Mouse (Mus musculus) Patski (cell line): Measurements from ENCODE around the gene Gpn2. TPM values are rescaled to one million over a fixed set of nuclear protein-coding genes. Genes with fewer than 3 reads are reported as not detected.
A peak's percentile ranks its signal among the peaks of the same experiment; 100 is the strongest.

ENCODE experiments used
- ATAC-seq: fragments of 100-300 bp; one replicate; pipeline ENCODE4 v1.8.0; 2021
- CTCF ChIA-PET: fragments of 350-600 bp; sonication (Branson Sonifier 250); formaldehyde crosslinking; loops from one replicate; lab custom pipeline; 2022; ENCODE audit warnings: inconsistent platforms; lab: Charles Lee
- POLR2A ChIA-PET: fragments of 350-600 bp; sonication (Branson Sonifier 250); formaldehyde crosslinking; loops from one replicate; lab custom pipeline; 2022; ENCODE audit warnings: antibody characterized with exemption, inconsistent platforms; lab: Charles Lee
- DNase-seq: peaks from one replicate; pipeline ENCODE4 v3.0.0-alpha.2; 2011; ENCODE audit warnings: low read depth, low spot score
- H3K27me3 ChIP-seq: fragments of 371-371 bp; one replicate; pipeline ENCODE4 v1.5.1; 2021
- CTCF ChIP-seq: fragments of 100-300 bp; IDR thresholded peaks from one replicate; pipeline ENCODE4 v1.5.1; 2021
- in situ Hi-C: fragments of 300-500 bp; cut with MboI; formaldehyde crosslinking; loops from 3 replicates; pipeline ENCODE4 v1.11.1; 2018; ENCODE audit warnings: low pct_unique_long_range_greater_than_20kb, mixed read lengths
- polyA plus RNA-seq: library from polyadenylated mRNA; unstranded; gene quantifications from one replicate; pipeline ENCODE4 v1.2.3, GENCODE M21; 2021

Gene Gpn2
- polyA plus RNA-seq, 1 experiment from 2014 or later: 15.4 TPM

DNA sequence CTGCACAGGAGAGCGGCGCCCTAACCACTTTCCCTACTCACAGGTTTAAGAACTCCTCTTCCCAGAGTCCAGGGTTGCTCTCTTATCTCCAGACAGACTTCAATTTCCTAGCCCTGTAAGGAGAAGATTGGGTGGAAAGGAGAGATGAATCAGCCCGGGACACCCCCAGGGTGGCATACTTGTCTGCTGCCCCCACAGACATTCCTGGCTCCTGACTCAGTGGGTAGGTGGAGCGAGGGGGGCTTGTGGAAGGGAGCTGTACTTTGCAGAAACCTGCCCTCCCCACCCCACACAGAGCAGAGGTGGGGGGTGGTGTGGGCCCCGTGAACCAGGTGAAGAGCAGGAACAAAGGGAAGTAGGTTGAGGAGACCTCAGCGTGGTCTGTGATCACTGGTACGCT lies 11.4 kb downstream of the Gpn2 start:
- no peak for DNase-seq
- in situ Hi-C loops: loop anchor here (5.0 kb wide), 1 partner anchor 47 kb away; no protein-coding TSS in a partner anchor

DNA sequence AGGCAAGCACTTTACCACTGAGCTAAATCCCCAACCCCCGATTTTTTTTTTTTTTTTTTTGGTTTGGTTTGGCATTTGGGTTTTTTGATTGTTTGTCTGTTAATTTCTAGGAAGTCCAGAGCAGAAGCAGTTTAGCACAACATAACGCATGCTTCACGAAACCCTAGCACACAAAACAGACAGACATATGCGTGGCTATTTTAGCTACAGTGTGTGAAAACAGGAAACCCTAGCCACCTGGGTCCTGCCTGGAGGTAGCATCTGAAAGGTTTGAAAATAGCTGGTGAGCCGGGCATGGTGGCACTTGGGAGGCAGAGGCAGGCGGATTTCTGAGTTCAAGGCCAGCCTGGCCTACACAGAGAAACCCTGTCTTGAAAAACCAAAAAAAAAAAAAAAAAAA lies 11.9 kb downstream of the Gpn2 start:
- H3K27me3 ChIP-seq: no peaks in the 10 kb centered on the region
- DNase-seq: no peak
- TF ChIP-seq CTCF: no peak
- POLR2A ChIA-PET: no interaction called here
- no peak for ATAC-seq
- CTCF ChIA-PET: interaction anchor here (2.1 kb wide), 1 partner anchor 24 kb away, joined by 6 read pairs; no protein-coding TSS in a partner anchor
- in situ Hi-C loops: loop anchor here (5.0 kb wide), 1 partner anchor 46 kb away; no protein-coding TSS in a partner anchor

More for the DNA sequence above, 11.4 kb downstream of the Gpn2 start:
- ChIA-PET CTCF (interaction anchor here (2.1 to 4.9 kb wide), 3 partner anchors 12 to 56 kb away, joined by 6 to 30 read pairs (median 13); partner anchors contain the start of gene Zdhhc18), POLR2A (no interaction called here)
- ATAC-seq: no peak
- TF ChIP-seq CTCF: no peak
- H3K27me3 ChIP-seq: no peaks in the 10 kb centered on the region

DNA sequence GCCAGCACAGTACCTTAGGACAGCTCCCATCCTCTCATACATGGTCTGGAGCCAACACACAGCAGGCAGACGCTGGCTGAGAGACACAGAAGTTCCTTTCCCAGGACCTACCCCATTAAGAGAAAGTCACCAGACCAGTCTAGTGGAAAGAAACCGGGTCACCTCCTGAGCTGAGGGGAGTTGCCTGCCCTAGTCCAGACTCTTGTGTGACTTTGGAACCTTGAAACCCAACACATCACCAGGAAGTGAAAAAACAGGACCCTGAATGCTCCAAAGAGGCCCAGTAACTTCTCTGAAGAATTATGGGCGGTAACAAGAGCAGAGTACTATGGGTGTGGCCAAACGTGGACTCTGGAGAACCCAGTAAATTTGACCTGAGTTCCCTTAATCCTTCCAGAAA lies 14.5 kb downstream of the Gpn2 start:
- ATAC-seq (no peak), DNase-seq (no peak)
- H3K27me3 ChIP-seq: no peaks in the 10 kb centered on the region
- CTCF ChIA-PET: interaction anchor here (2.6 kb wide), 1 partner anchor 51 kb away, joined by 7 read pairs; the partner anchor contains the start of gene Zdhhc18
- in situ Hi-C loops: loop anchor here (5.0 kb wide), 1 partner anchor 44 kb away; no protein-coding TSS in a partner anchor
- POLR2A ChIA-PET: no interaction called here
- no peak for TF ChIP-seq CTCF

DNA sequence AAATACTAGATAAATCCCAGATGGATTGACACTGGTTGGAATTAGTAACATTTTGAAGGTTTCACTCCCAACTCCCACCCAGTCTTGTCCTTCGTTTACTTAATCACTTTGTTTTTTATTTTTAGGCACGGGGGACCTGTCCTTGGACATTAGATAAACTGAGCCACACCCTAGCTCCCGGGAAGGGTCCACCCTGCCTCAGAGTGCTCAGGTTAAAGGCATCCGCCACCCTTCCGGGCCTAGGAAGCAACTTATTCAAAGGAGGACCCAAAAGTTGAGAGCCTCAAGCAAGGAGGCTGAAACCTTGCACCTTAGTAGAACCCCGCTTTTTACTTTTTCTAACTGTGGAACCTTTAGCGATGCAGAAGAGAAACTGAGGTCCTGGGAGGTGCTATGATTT lies 15.0 kb downstream of the Gpn2 start:
- in situ Hi-C loops: loop anchor here (5.0 kb wide), 1 partner anchor 43 kb away; no protein-coding TSS in a partner anchor
- DNase-seq (no peak), ATAC-seq (no peak)
- no peak for TF ChIP-seq CTCF
- CTCF ChIA-PET: interaction anchor here (0.7 to 2.6 kb wide), 3 partner anchors 11 to 51 kb away, joined by 3 to 7 read pairs (median 6); partner anchors contain the start of gene Zdhhc18
- no peaks in the 10 kb centered on the region for H3K27me3 ChIP-seq
- POLR2A ChIA-PET: no interaction called here

DNA sequence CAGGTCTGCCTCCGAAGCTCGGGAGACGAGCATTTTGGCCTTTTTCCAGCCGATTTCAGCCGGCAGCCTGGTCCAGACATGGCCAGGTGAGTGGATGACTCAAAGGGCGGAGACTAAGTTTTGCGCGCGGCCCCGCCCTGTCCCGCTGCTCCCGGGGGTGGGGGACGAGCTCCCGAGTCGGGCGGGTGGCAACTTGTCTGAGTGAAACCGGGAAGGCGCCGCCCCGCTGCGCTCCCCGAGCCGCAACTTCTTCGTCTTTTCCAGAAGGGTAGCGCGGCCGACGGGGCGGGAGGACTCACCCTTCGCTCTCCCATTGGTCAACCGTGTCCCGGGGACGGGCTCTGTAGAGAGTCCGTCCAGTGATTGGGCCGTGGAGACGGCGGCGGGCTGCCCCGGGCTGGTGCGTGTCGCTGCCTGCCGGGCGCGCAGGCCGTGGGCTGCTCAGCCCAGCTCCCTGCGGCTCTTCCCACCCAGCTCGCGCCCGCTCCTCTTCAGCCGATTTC lies 15.5 kb downstream of the Gpn2 start:
- ChIA-PET POLR2A (no interaction called here), CTCF (interaction anchor here (0.7 to 2.6 kb wide), 3 partner anchors 11 to 50 kb away, joined by 3 to 7 read pairs (median 6); partner anchors contain the start of gene Zdhhc18)
- in situ Hi-C loops: loop anchor here (5.0 kb wide), 1 partner anchor 43 kb away; no protein-coding TSS in a partner anchor
- ATAC-seq (peak; percentile 96), DNase-seq (no peak)
- no peak for TF ChIP-seq CTCF
- H3K27me3 ChIP-seq: no peaks in the 10 kb centered on the region

DNA sequence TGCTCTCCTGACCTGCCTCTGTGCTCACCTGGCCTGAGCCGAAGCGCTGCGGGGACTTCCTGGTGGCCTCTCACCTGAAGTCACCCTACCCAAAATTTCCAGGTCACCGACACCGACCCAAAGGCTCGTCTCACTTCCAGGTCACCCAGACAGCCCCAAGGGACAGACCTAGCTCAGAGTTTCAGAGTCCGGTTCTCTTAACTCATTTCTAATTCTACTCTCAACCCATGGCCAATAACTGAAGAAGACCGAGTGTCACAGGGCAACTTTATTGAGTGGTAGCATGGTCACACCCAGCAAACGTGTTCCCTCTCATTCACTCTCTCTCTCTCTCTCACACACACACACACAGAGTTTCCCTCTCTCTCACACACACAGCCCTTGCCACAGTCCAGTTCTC lies 16.1 kb downstream of the Gpn2 start:
- TF ChIP-seq CTCF: no peak
- in situ Hi-C loops: no loop called here
- no peak for ATAC-seq
- H3K27me3 ChIP-seq: no peaks in the 10 kb centered on the region
- POLR2A ChIA-PET: no interaction called here
- DNase-seq: no peak
- CTCF ChIA-PET: interaction anchor here (1.3 to 2.6 kb wide), 2 partner anchors 10 to 50 kb away, joined by 6 to 7 read pairs; partner anchors contain the start of gene Zdhhc18

DNA sequence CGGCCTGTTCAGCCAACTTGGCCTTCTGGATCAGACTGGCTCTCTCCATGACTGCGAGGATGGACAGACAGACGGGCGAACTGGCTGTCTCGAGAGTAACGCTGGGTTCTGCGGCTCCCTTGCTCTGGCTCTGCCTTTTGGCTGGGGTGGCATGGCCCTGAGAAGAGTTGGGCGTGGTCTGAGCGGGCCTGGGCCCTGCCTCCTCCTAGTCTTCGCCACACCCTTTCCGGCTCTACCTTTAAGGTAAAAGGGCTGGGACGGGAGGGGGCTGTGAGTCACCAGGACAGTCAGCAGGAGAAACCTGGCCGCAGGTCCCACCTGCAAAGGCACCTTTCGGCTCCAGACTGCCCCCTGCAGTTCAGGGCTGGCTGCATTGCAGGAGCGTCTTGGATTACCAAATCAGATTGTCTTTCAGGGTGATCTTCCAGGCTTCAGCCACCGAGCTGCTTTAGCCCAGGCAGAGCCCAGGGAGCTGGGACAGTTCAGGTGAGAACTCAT lies 17.6 kb downstream of the Gpn2 start, which contains the start of gene Sfn:
Gene Sfn, minus strand, starts transcription at position 448 of the 498 bp plus-strand sequence.
- ChIA-PET POLR2A (no interaction called here), CTCF (interaction anchor here (1.2 kb wide), 1 partner anchor 9 kb away, joined by 3 read pairs; no protein-coding TSS in a partner anchor)
- no peak for ATAC-seq
- in situ Hi-C loops: no loop called here
- H3K27me3 ChIP-seq: no peaks in the 10 kb centered on the region
- no peak for DNase-seq
- no peak for TF ChIP-seq CTCF

DNA sequence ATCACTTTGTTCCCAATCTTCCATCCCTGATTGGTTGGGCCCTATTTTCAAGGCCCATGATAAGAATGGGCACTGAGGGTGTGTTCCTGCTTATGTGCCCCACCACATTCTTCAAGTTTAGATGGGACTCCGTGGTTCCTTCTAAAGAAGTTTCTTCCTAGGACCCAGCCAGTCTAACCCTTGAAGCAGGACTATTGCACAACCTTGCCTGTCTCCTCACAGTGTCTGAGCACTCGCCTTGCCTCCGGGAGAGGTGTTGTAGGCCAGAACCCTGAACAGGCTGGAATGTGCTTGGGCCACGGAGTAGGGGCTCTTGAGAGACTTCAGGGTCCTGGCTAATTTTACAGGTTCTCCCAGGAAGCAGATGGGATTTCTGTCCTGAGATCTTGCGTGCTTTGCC lies 18.9 kb downstream of the Gpn2 start:
- in situ Hi-C loops: no loop called here
- H3K27me3 ChIP-seq: no peaks in the 10 kb centered on the region
- no peak for TF ChIP-seq CTCF
- CTCF ChIA-PET: interaction anchor here (1.2 kb wide), 1 partner anchor 10 kb away, joined by 3 read pairs; no protein-coding TSS in a partner anchor
- no peak for DNase-seq
- ATAC-seq: no peak
- POLR2A ChIA-PET: no interaction called here

DNA sequence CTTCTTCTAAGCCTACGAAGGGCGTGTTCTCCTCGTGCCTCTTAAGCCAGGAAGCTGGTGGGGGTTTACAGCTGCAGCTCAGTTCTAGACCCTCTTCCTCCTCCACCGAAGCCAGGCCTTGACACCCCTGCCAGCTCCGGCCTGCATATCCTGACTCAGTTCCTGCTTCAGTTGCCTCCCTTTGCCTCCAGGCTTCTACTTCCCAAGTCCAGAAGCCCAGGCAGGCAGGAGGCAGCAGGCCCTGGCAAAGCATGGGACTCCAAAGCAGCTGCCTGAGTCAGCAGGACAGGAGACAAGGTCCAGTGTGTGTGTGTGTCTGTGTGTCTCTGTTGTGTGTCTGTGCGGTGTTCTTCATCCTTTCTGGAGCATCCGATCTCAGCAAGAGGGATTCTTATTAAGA lies 20.0 kb downstream of the Gpn2 start:
- CTCF ChIA-PET: interaction anchor here (0.8 kb wide), 1 partner anchor 22 kb away, joined by 3 read pairs; no protein-coding TSS in a partner anchor
- no peak for TF ChIP-seq CTCF
- DNase-seq: no peak
- in situ Hi-C loops: no loop called here
- POLR2A ChIA-PET: interaction anchor here (0.7 kb wide), 1 partner anchor 65 kb away, joined by 3 read pairs; no protein-coding TSS in a partner anchor
- ATAC-seq: no peak
- no peaks in the 10 kb centered on the region for H3K27me3 ChIP-seq

DNA sequence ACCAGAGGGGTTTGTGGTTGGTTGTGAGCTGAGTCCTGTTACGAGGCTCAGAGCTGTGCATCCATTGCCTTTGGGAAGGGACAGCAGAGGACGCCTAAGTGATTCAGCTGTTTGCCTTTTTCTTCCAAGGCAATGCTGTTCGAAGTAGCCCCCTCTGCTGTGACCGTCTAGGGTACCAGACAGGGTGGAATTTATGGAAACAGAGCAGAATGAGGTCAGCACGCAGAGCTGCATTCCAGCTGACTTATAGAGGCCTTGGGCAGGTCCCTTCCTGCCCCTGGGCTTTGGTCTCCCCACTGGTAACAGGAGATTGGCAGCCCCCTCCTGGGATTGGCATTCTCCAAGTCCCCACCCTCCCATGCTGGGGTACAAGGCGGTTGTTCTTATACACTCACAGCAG lies 20.7 kb downstream of the Gpn2 start:
- POLR2A ChIA-PET: interaction anchor here (0.6 kb wide), 1 partner anchor 16 kb away, joined by 4 read pairs; no protein-coding TSS in a partner anchor
- H3K27me3 ChIP-seq: no peaks in the 10 kb centered on the region
- CTCF ChIA-PET: interaction anchor here (0.8 to 1.1 kb wide), 2 partner anchors 22 to 45 kb away, joined by 3 to 5 read pairs; partner anchors contain the start of gene Zdhhc18
- in situ Hi-C loops: no loop called here
- no peak for TF ChIP-seq CTCF
- DNase-seq (no peak), ATAC-seq (peak; percentile 40)

DNA sequence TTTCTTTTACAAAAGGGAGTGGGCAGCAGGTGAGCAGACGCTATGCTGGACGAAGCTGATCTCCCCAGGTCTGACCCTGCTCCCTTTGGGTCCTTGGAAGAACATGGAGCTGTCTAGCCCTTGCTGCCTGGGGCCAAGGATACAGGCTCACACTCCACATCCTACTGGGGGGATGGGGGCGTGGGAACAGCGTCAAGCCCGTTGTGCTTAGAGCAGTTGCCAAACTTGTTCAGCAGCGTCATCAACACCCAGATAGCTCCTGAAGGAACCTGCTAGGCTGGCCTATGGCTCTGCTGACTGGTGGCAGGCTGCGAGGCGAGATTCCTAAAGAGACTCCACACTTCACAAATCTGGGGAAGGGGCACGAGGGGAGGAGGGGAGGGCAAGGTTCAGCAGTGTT lies 21.2 kb downstream of the Gpn2 start:
- no peak for TF ChIP-seq CTCF
- in situ Hi-C loops: no loop called here
- ChIA-PET CTCF (interaction anchor here (1.1 kb wide), 1 partner anchor 45 kb away, joined by 5 read pairs; the partner anchor contains the start of gene Zdhhc18), POLR2A (interaction anchor here (0.6 kb wide), 1 partner anchor 15 kb away, joined by 4 read pairs; no protein-coding TSS in a partner anchor)
- ATAC-seq (no peak), DNase-seq (no peak)
- H3K27me3 ChIP-seq: no peaks in the 10 kb centered on the region
